Mouse (Mus musculus): Measurements from ENCODE around the gene Pole4. TPM values are rescaled to one million over a fixed set of nuclear protein-coding genes. Genes with fewer than 3 reads are reported as not detected.

Gene Pole4
- polyA plus RNA-seq, 1 experiment from 2014 or later, result 16.2 TPM

- Histone ChIP-seq H3K79me2 (ENCODE audit: inconsistent target) (no peaks in the 10 kb centered on the region), H3K36me3 (ENCODE audit: inconsistent target) (peaks cover 70% of the 10 kb centered on the region), H3K27ac (no peak overlapping the region), H3K4me3 (ENCODE audit: inconsistent target) (no peak overlapping the region)
- WGBS (ENCODE audit: missing documents), result 95% methylated on average over 25 of the region's 25 CpGs
These were observed 31.7 kb upstream of the Pole4 start for GRCm38 (mm10) chr6:82736626-82737600.

GRCm38 (mm10) chr6:82735347-82735746 is 30.2 kb upstream of the Pole4 start:
- Histone ChIP-seq H3K4me3 (ENCODE audit: inconsistent target) (no peak overlapping the region), H3K36me3 (ENCODE audit: inconsistent target) (peaks cover 85% of the 10 kb centered on the region), H3K27ac (no peak overlapping the region), H3K79me2 (ENCODE audit: inconsistent target) (no peaks in the 10 kb centered on the region)
- WGBS (ENCODE audit: missing documents), result 90% methylated on average over 7 of the region's 7 CpGs

DNA sequence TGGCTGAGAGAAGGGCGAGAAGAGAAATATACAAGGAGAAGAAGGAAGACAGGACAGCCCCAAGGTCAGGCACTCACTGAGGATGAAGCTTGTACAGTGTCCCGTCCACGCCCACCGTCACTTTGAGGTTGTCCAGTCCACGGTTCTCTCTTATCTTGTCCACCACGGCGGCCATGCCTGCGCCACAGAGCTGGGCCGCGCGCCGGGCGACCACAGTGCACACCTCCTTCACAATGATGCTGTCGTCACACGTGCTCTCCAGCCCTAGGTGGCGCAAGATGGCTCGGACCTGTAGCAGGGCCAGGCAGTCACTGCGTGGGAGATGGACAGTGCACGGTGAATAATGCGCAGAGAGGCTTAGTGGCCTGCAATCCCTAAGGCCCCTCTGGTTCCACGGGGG is 23.5 kb upstream of the Pole4 start:
- H3K79me2 ChIP-seq (ENCODE audit: inconsistent target), result no peaks in the 10 kb centered on the region
- H3K4me3 ChIP-seq (ENCODE audit: inconsistent target), result no peak overlapping the region
- H3K27ac ChIP-seq, result no peak overlapping the region
- WGBS (ENCODE audit: missing documents), result 96% methylated on average over 18 of the region's 21 CpGs
- peaks cover 78% of the 10 kb centered on the region for H3K36me3 ChIP-seq (ENCODE audit: inconsistent target)

- 96% methylated on average over 13 of the region's 13 CpGs for WGBS (ENCODE audit: missing documents)
- H3K4me3 ChIP-seq (ENCODE audit: inconsistent target), result no peak overlapping the region
- H3K36me3 ChIP-seq (ENCODE audit: inconsistent target), result peaks cover 71% of the 10 kb centered on the region
- H3K79me2 ChIP-seq (ENCODE audit: inconsistent target), result no peaks in the 10 kb centered on the region
- H3K27ac ChIP-seq, result no peak overlapping the region
These were observed 22.0 kb upstream of the Pole4 start for GRCm38 (mm10) chr6:82727206-82727605.

DNA sequence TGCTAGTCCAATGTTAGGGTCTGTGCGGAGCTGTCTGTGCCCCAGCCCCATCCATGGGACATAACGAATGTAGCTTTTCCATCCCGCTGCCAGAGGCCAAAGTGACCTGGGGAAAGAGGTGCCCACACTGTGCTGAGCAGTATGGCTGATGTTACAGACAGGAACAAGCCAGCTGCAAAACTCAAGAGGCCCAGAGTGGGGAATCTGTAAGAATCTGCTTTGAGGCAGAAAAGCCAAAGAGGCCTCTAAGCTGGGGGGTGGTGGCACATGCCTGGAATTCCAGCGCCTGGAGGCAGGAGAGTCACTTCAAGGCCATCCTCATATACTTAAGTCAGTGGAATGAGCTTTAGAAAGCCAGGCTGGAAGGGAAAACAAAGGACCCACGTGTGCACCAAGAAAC is 18.2 kb upstream of the Pole4 start:
- 95% methylated on average over 5 of the region's 5 CpGs for WGBS (ENCODE audit: missing documents)
- no peak overlapping the region for H3K4me3 ChIP-seq (ENCODE audit: inconsistent target)
- no peaks in the 10 kb centered on the region for H3K79me2 ChIP-seq (ENCODE audit: inconsistent target)
- H3K27ac ChIP-seq, result no peak overlapping the region
- peaks cover 39% of the 10 kb centered on the region for H3K36me3 ChIP-seq (ENCODE audit: inconsistent target)

- Histone ChIP-seq H3K79me2 (ENCODE audit: inconsistent target) (no peaks in the 10 kb centered on the region), H3K4me3 (ENCODE audit: inconsistent target) (no peak overlapping the region), H3K36me3 (ENCODE audit: inconsistent target) (no peaks in the 10 kb centered on the region), H3K27ac (peak overlapping the region; percentile 46)
- WGBS (ENCODE audit: missing documents), result 70% methylated on average over 4 of the region's 4 CpGs
These were observed 11.0 kb upstream of the Pole4 start for GRCm38 (mm10) chr6:82716126-82716525.

DNA sequence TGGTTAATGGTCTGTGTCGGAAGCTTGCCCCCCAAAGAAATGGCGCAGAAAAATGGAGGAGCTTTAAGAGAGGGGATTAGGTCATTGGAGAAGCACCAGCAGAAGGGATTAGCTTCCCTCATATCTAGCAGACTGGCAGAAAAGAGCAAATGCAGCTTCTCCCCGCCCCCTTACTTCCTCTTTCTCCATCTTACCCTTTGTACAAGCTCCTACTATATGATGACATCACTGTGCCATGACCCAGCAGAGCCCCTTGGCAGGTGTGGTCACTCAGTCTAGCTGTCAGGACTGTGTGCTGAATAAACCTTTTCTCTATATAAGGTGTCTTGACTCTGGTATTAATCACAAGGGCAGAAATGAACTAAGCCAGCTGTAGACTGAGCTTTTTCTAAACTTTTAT is 10.5 kb upstream of the Pole4 start:
- Histone ChIP-seq H3K27ac (peak overlapping the region; percentile 46), H3K36me3 (ENCODE audit: inconsistent target) (no peaks in the 10 kb centered on the region), H3K79me2 (ENCODE audit: inconsistent target) (no peaks in the 10 kb centered on the region), H3K4me3 (ENCODE audit: inconsistent target) (no peak overlapping the region)
- WGBS (ENCODE audit: missing documents), result 67% methylated on average over 3 of the region's 3 CpGs

GRCm38 (mm10) chr6:82715253-82715652 is 10.1 kb upstream of the Pole4 start:
- WGBS (ENCODE audit: missing documents), result 94% methylated on average over 5 of the region's 6 CpGs
- no peak overlapping the region for H3K4me3 ChIP-seq (ENCODE audit: inconsistent target)
- 0 out of 2 replicates have a peak overlapping the region, but pooled peaks have one; percentile 5 for H3K27ac ChIP-seq

DNA sequence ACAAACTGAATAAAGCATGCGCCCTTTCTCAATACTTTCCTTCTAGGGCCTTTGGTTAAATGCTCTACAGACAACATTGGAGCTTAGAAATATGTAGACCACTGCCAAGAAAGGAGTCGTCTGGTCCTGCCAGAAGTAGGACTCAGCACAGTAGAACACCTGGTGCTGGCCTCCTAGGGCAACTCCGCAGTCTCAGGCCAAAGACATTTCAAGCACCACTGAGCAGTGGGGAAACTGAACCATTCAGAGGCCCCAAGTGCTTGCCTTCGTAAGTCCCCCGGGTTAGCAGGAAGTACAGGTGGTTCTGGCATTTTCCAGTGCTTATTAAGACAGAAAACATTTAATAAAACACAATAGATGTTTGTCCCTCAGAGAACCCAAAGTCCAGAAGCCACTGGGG is 9.7 kb upstream of the Pole4 start:
- Histone ChIP-seq H3K36me3 (ENCODE audit: inconsistent target) (no peaks in the 10 kb centered on the region), H3K27ac (0 out of 2 replicates have a peak overlapping the region, but pooled peaks have one; percentile 5), H3K79me2 (ENCODE audit: inconsistent target) (no peaks in the 10 kb centered on the region), H3K4me3 (ENCODE audit: inconsistent target) (no peak overlapping the region)
- 92% methylated on average over 5 of the region's 5 CpGs for WGBS (ENCODE audit: missing documents)

More at GRCm38 (mm10) chr6:82715253-82715652, 10.1 kb upstream of the Pole4 start:
- Histone ChIP-seq H3K79me2 (ENCODE audit: inconsistent target) (no peaks in the 10 kb centered on the region), H3K36me3 (ENCODE audit: inconsistent target) (no peaks in the 10 kb centered on the region)

DNA sequence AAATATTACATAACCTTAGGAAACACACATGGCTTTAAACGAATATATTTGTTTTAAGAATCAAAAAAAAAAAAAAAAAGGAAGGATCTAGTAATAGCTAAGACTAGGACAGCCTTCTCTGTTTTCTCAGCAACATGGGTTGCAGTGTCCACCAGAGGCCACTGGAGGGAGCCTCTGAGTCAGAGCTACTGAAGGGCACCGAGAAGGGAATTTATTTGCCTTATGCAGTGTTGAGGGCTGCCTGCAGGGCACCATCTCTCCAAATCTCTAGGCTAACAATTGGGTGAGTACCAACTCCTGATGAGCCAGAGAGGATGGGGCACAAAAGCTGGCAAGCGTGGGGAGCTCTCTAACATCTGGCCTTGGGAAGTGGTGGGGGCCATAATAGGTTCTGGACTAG is 9.1 kb upstream of the Pole4 start:
- H3K27ac ChIP-seq, result no peak overlapping the region
- no peaks in the 10 kb centered on the region for H3K36me3 ChIP-seq (ENCODE audit: inconsistent target)
- no peaks in the 10 kb centered on the region for H3K79me2 ChIP-seq (ENCODE audit: inconsistent target)
- WGBS (ENCODE audit: missing documents), result 26% methylated on average over 3 of the region's 3 CpGs
- no peak overlapping the region for H3K4me3 ChIP-seq (ENCODE audit: inconsistent target)

GRCm38 (mm10) chr6:82707742-82708141 is 2.6 kb upstream of the Pole4 start:
- WGBS (ENCODE audit: missing documents), result 94% methylated on average over 3 of the region's 3 CpGs
- Histone ChIP-seq H3K4me3 (ENCODE audit: inconsistent target) (no peak overlapping the region), H3K36me3 (ENCODE audit: inconsistent target) (no peaks in the 10 kb centered on the region), H3K27ac (no peak overlapping the region), H3K79me2 (ENCODE audit: inconsistent target) (no peaks in the 10 kb centered on the region)

- WGBS (ENCODE audit: missing documents), result 89% methylated on average over 10 of the region's 10 CpGs
These were observed 2.1 kb upstream of the Pole4 start for GRCm38 (mm10) chr6:82707241-82707640.

GRCm38 (mm10) chr6:82703710-82704109 is 1.5 kb downstream of the Pole4 start:
- H3K27ac ChIP-seq, result no peak overlapping the region
- WGBS (ENCODE audit: missing documents), result 93% methylated on average over 3 of the region's 3 CpGs
- no peak overlapping the region for H3K4me3 ChIP-seq (ENCODE audit: inconsistent target)

More at GRCm38 (mm10) chr6:82707241-82707640, 2.1 kb upstream of the Pole4 start:
- no peak overlapping the region for H3K27ac ChIP-seq
- H3K36me3 ChIP-seq (ENCODE audit: inconsistent target), result no peaks in the 10 kb centered on the region
- H3K4me3 ChIP-seq (ENCODE audit: inconsistent target), result no peak overlapping the region
- no peaks in the 10 kb centered on the region for H3K79me2 ChIP-seq (ENCODE audit: inconsistent target)

GRCm38 (mm10) chr6:82702593-82703017 is 2.6 kb downstream of the Pole4 start:
- H3K4me3 ChIP-seq (ENCODE audit: inconsistent target), result no peak overlapping the region
- H3K27ac ChIP-seq, result no peak overlapping the region
- 19% methylated on average over 14 of the region's 16 CpGs for WGBS (ENCODE audit: missing documents)
- no peaks in the 10 kb centered on the region for H3K79me2 ChIP-seq (ENCODE audit: inconsistent target)
- H3K36me3 ChIP-seq (ENCODE audit: inconsistent target), result no peaks in the 10 kb centered on the region

More at GRCm38 (mm10) chr6:82703710-82704109, 1.5 kb downstream of the Pole4 start:
- Histone ChIP-seq H3K36me3 (ENCODE audit: inconsistent target) (no peaks in the 10 kb centered on the region), H3K79me2 (ENCODE audit: inconsistent target) (no peaks in the 10 kb centered on the region)

- Histone ChIP-seq H3K27ac (no peak overlapping the region), H3K79me2 (ENCODE audit: inconsistent target) (no peaks in the 10 kb centered on the region), H3K4me3 (ENCODE audit: inconsistent target) (no peak overlapping the region)
These were observed 3.9 kb downstream of the Pole4 start for GRCm38 (mm10) chr6:82701296-82701695.

More at GRCm38 (mm10) chr6:82701296-82701695, 3.9 kb downstream of the Pole4 start:
- no peaks in the 10 kb centered on the region for H3K36me3 ChIP-seq (ENCODE audit: inconsistent target)
- 90% methylated on average over 6 of the region's 6 CpGs for WGBS (ENCODE audit: missing documents)

Data from macrophage (primary cell).